Comparison of ENCODE assay signal across 10 mouse cellular contexts in the genomic region with DNA sequence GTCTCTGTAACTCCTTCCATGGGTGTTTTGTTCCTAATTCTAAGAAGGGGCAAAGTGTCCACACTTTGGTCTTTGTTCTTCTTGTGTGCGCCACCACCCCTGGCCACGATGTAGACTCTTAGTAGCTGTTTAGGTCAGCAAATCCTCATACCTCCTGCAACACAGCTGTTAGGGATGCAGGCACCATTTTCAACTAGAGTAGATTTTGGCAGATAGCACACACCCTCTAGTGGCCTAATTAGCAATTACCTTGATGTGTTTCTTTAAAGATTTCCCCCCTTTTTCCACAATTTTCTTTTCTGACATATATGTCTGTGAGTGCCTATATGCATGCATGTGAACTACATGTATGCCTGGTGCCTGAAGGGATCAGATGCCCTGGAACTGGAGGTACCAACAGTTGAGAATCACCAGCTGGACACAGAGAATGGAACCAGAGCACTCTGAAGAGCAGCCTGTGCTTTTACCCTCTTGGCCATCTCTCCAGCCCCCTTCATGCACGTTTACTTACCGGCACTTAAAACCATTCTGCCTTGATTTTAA. TPM values are rescaled to one million over a fixed set of nuclear protein-coding genes. Genes with fewer than 3 reads are reported as not detected.
DNase-seq lines count a peak whose midpoint lies in the region; ATAC-seq and TF ChIP-seq lines count a peak whose summit lies in the region.
"Had no signal": no experiment of that assay in that cellular context is flagged by ENCODE, and none has a peak within 500 bp of the region (broad histone marks: within the 10 kb centered on the region; RNA-seq: fewer than 3 reads in every experiment).

No protein-coding gene starts in this region.

- H3K36me3 ChIP-seq in embryonic facial prominence, embryonic 11.5 days (replicated peaks; ENCODE audit: control insufficient read depth, insufficient read depth, low read depth, low read length), result no peaks in the 10 kb centered on the region
- H3K36me3 ChIP-seq in embryonic facial prominence, embryonic 10.5 days (replicated peaks), result peaks cover 47% of the 10 kb centered on the region
- peaks cover 44% of the 10 kb centered on the region for H3K36me3 ChIP-seq in liver, adult 2 months (ENCODE audit: control insufficient read depth, insufficient read depth, low read length)
- peaks cover 6% of the 10 kb centered on the region; the same call in 1 of the 2 replicates for H3K36me3 ChIP-seq in liver, embryonic 11.5 days (ENCODE audit: control insufficient read depth, insufficient read depth, low read length)
- H3K36me3 ChIP-seq in E14TG2a.4 (ENCODE audit: insufficient read depth, low read length), result peaks cover 25% of the 10 kb centered on the region; the same call in 1 of the 2 replicates

- no peak overlapping the region for H3K4me2 ChIP-seq in embryonic facial prominence, embryonic 11.5 days (ENCODE audit: low read depth, low read length)
- no peak overlapping the region for H3K4me2 ChIP-seq in liver, embryonic 11.5 days

- 76% methylated on average over 4 of the region's 4 CpGs for WGBS in embryonic facial prominence, embryonic 11.5 days
- 79% methylated on average over 4 of the region's 4 CpGs for WGBS in embryonic facial prominence, embryonic 10.5 days
- 70% methylated on average over 4 of the region's 4 CpGs for WGBS in liver, adult 2 months
- 77% methylated on average over 4 of the region's 4 CpGs for WGBS in liver, embryonic 11.5 days

- no peaks in the 10 kb centered on the region for H3K4me1 ChIP-seq in embryonic facial prominence, embryonic 11.5 days (ENCODE audit: control insufficient read depth, insufficient read depth, low read length)
- H3K4me1 ChIP-seq in embryonic facial prominence, embryonic 10.5 days, result no peaks in the 10 kb centered on the region
- no peaks in the 10 kb centered on the region for H3K4me1 ChIP-seq in liver, adult 2 months (ENCODE audit: control insufficient read depth, insufficient read depth, low read length)
- no peaks in the 10 kb centered on the region for H3K4me1 ChIP-seq in liver, embryonic 11.5 days (replicated peaks; ENCODE audit: control insufficient read depth, insufficient read depth, low read length)
- no peaks in the 10 kb centered on the region for H3K4me1 ChIP-seq in E14TG2a.4 (replicated peaks; ENCODE audit: low read depth, low read length)

- no peak overlapping the region for H3K4me3 ChIP-seq in embryonic facial prominence, embryonic 11.5 days (ENCODE audit: low read depth, low read length)
- no peak overlapping the region for H3K4me3 ChIP-seq in embryonic facial prominence, embryonic 10.5 days
- no peak overlapping the region for H3K4me3 ChIP-seq in liver, adult 2 months (ENCODE audit: insufficient read depth, low read depth, low read length)
- no peak overlapping the region for H3K4me3 ChIP-seq in liver, embryonic 11.5 days (ENCODE audit: low read depth, low read length)
- H3K4me3 ChIP-seq in E14TG2a.4 (replicated peaks; ENCODE audit: low read length), result no peak overlapping the region

- no peak for TF ChIP-seq POLR2A in liver, adult 2 months (IDR thresholded peaks at IDR 0.05; ENCODE audit: extremely low read depth, insufficient read depth, low read length)

- no peak overlapping the region for H3K9ac ChIP-seq in embryonic facial prominence, embryonic 11.5 days (replicated peaks; ENCODE audit: low read length)
- H3K9ac ChIP-seq in liver, adult 2 months (ENCODE audit: low read depth, low read length), result no peak overlapping the region
- H3K9ac ChIP-seq in liver, embryonic 11.5 days (ENCODE audit: low read depth, low read length), result no peak overlapping the region

- peak; percentile 62 for DNase-seq in embryonic facial prominence, embryonic 11.5 days (ENCODE audit: low spot score)
- no peak for DNase-seq in embryonic facial prominence, embryonic 10.5 days (ENCODE audit: low spot score)
- DNase-seq in liver, adult 2 months (ENCODE audit: extremely low read depth, low read depth, low spot score), result no peak
- DNase-seq in liver, embryonic 11.5 days (ENCODE audit: low spot score), result no peak
- no peak for DNase-seq in spleen, postnatal 36 days (ENCODE audit: low spot score in 2 of 2)
- DNase-seq in urinary bladder, postnatal 4 days (ENCODE audit: low spot score in 2 of 2), result no peak
- DNase-seq: lung, postnatal 14 days; right cerebral cortex, postnatal 4 days had no signal

- TF ChIP-seq CTCF in liver, adult 2 months (IDR thresholded peaks at IDR 0.05; ENCODE audit: low read depth, low read length), result peak; percentile 26
- TF ChIP-seq CTCF in E14TG2a.4 (conservative IDR thresholded peaks at IDR 0.05; ENCODE audit: low read length), result peak; percentile 84

- H3K27ac ChIP-seq in embryonic facial prominence, embryonic 11.5 days (replicated peaks; ENCODE audit: low read depth, low read length), result no peak overlapping the region
- H3K27ac ChIP-seq in embryonic facial prominence, embryonic 10.5 days (replicated peaks), result no peak overlapping the region
- H3K27ac ChIP-seq in liver, adult 2 months (replicated peaks; ENCODE audit: insufficient read depth, low read depth, low read length), result no peak overlapping the region
- H3K27ac ChIP-seq in liver, embryonic 11.5 days (ENCODE audit: low read depth, low read length), result no peak overlapping the region

- no peak for ATAC-seq in embryonic facial prominence, embryonic 11.5 days (replicated peaks; ENCODE audit: insufficient number of reproducible peaks, low FRiP score, low TSS enrichment, low read depth)
- no peak for ATAC-seq in liver, embryonic 11.5 days (replicated peaks; ENCODE audit: low FRiP score)
- 0 out of 2 replicates have a peak, but pooled peaks have one; percentile 67 for ATAC-seq in erythroblast, adult 5-6 weeks (replicated peaks; ENCODE audit: low FRiP score, poor library complexity, severe bottlenecking)

- H3K79me2 ChIP-seq in liver, adult 2 months (ENCODE audit: control insufficient read depth, insufficient read depth, low read length), result peaks cover 6% of the 10 kb centered on the region; the same call in 1 of the 2 replicates

- H3K9me3 ChIP-seq in embryonic facial prominence, embryonic 11.5 days (replicated peaks; ENCODE audit: control insufficient read depth, low read length), result no peaks in the 10 kb centered on the region
- no peaks in the 10 kb centered on the region for H3K9me3 ChIP-seq in embryonic facial prominence, embryonic 10.5 days
- no peaks in the 10 kb centered on the region for H3K9me3 ChIP-seq in liver, embryonic 11.5 days (ENCODE audit: control insufficient read depth, low read length)
- H3K9me3 ChIP-seq in E14TG2a.4 (ENCODE audit: low read length), result peaks cover 15% of the 10 kb centered on the region; the same call in 1 of the 2 replicates

- H3K27me3 ChIP-seq in embryonic facial prominence, embryonic 11.5 days (ENCODE audit: control insufficient read depth, insufficient read depth, low read length), result no peaks in the 10 kb centered on the region
- H3K27me3 ChIP-seq in embryonic facial prominence, embryonic 10.5 days (replicated peaks; ENCODE audit: low read depth, poor library complexity, severe bottlenecking), result no peaks in the 10 kb centered on the region
- no peaks in the 10 kb centered on the region for H3K27me3 ChIP-seq in liver, adult 2 months (ENCODE audit: control insufficient read depth, insufficient read depth, low read length)
- H3K27me3 ChIP-seq in liver, embryonic 11.5 days (replicated peaks; ENCODE audit: control insufficient read depth, insufficient read depth, low read length), result no peaks in the 10 kb centered on the region
- H3K27me3 ChIP-seq in E14TG2a.4 (ENCODE audit: insufficient read depth, low read length), result no peaks in the 10 kb centered on the region

RNA-seq across cellular contexts. Expression of a gene that starts 25.2 kb away (rescaled TPM):
- polyA plus RNA-seq in embryonic facial prominence, embryonic 11.5 days (2014; fragmentation: Nextera tagmentation; extraction: Ambion mirVana), result 33.6 and 33.9 TPM in 2 replicates
- polyA plus RNA-seq in embryonic facial prominence, embryonic 10.5 days (2016; fragmentation: Nextera tagmentation; extraction: Ambion mirVana), result 27.9 and 28.7 TPM in 2 replicates
- 12.1 and 12.4 TPM in 2 replicates for total RNA-seq in liver, adult 2 months (2014; rRNA removed)
- polyA plus RNA-seq in liver, adult 2 months (2012; rRNA removed), result 23.6 and 26.5 TPM in 2 replicates
- 36.5 and 38.0 TPM in 2 replicates for polyA plus RNA-seq in liver, embryonic 11.5 days (2014; fragmentation: Nextera tagmentation; extraction: Ambion mirVana)
- 7.3 and 8.8 TPM in 2 replicates for total RNA-seq in erythroblast, adult 5-6 weeks (2015; ENCODE audit: low replicate concordance)
- 9.8 and 18.3 TPM in 2 replicates for total RNA-seq in erythroblast, adult 5-6 weeks (2017; ENCODE audit: low replicate concordance)

RNA-seq across cellular contexts. Expression of a gene that starts 43.3 kb away (rescaled TPM):
- polyA plus RNA-seq in embryonic facial prominence, embryonic 11.5 days (2014; fragmentation: Nextera tagmentation; extraction: Ambion mirVana), result 92.5 and 94.4 TPM in 2 replicates
- 97.3 and 115 TPM in 2 replicates for polyA plus RNA-seq in embryonic facial prominence, embryonic 10.5 days (2016; fragmentation: Nextera tagmentation; extraction: Ambion mirVana)
- 27.4 and 44.2 TPM in 2 replicates for total RNA-seq in liver, adult 2 months (2014; rRNA removed)
- 161 and 185 TPM in 2 replicates for polyA plus RNA-seq in liver, adult 2 months (2012; rRNA removed)
- 53.6 and 56.0 TPM in 2 replicates for polyA plus RNA-seq in liver, embryonic 11.5 days (2014; fragmentation: Nextera tagmentation; extraction: Ambion mirVana)
- 24.7 and 34.0 TPM in 2 replicates for total RNA-seq in erythroblast, adult 5-6 weeks (2015; ENCODE audit: low replicate concordance)
- total RNA-seq in erythroblast, adult 5-6 weeks (2017; ENCODE audit: low replicate concordance), result 10.0 and 11.2 TPM in 2 replicates

RNA-seq across cellular contexts. Expression of a gene that starts 48.5 kb away (rescaled TPM):
- 66.4 and 75.6 TPM in 2 replicates for polyA plus RNA-seq in embryonic facial prominence, embryonic 11.5 days (2014; fragmentation: Nextera tagmentation; extraction: Ambion mirVana)
- polyA plus RNA-seq in embryonic facial prominence, embryonic 10.5 days (2016; fragmentation: Nextera tagmentation; extraction: Ambion mirVana), result 56.5 and 59.5 TPM in 2 replicates
- total RNA-seq in liver, adult 2 months (2014; rRNA removed), result 1.0 and 1.9 TPM in 2 replicates
- 1.2 and 2.5 TPM in 2 replicates for polyA plus RNA-seq in liver, adult 2 months (2012; rRNA removed)
- polyA plus RNA-seq in liver, embryonic 11.5 days (2014; fragmentation: Nextera tagmentation; extraction: Ambion mirVana), result 17.0 and 18.0 TPM in 2 replicates
- total RNA-seq in erythroblast, adult 5-6 weeks (2015; ENCODE audit: low replicate concordance), result 0.77 and 1.7 TPM in 2 replicates
- 1.2 and 1.5 TPM in 2 replicates for total RNA-seq in erythroblast, adult 5-6 weeks (2017; ENCODE audit: low replicate concordance)
